Mouse (Mus musculus): ENCODE measurements around the gene Cblb.

Cblb gene

DNA sequence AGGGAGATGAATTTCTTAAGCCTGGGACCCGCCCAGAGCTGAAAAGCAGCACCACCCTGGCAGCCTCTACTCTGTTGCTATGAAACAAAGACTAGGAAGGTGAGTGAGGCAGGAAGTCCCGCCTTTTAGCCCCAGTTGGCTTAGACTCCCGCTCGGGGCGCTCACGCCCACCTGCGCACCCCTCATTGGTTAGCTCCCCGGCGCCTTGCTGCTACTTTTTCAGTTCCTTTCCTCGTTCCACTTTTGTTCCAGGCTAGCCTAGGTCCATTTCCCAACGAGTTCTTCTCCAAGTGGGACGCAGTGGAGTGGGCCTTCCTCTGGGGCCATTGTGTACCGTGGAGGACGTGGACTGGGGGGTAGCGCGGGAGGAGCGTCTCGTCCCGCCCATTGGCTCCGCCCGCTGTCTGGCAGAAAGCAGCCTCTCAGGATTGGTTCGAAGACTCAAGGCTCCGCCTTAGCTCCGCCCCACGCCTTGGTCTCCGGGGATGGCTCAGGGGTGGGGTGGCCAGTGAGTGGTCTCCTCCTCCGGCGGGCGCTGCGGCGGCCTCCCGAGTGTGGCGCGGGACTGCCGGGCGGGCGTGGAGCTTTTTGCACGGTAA is at the start of gene Cblb:
Cblb (plus strand) TSS at position 135 of the 599 bp plus-strand sequence.
- DNase-seq: peak; percentile 100

DNA sequence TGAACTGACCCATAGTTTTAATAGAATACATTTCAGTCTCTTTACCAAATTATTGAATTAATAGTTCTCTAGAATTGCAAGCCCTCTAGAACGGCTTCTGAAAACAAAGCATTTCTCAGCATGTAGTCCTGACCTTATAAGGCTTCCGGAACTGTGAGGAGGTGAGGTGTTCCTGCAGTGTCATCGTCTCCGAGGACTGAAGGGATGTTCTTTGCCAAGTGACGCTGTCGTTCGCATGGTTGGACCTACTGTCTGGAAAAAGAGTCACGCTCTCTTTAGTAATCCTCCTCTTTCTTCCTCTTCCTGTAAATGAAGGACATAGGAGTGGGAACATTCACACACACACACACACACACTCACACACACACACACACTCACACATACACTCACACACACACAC is 45.6 kb upstream of the Cblb start:
- peak; percentile 92 for DNase-seq

DNA sequence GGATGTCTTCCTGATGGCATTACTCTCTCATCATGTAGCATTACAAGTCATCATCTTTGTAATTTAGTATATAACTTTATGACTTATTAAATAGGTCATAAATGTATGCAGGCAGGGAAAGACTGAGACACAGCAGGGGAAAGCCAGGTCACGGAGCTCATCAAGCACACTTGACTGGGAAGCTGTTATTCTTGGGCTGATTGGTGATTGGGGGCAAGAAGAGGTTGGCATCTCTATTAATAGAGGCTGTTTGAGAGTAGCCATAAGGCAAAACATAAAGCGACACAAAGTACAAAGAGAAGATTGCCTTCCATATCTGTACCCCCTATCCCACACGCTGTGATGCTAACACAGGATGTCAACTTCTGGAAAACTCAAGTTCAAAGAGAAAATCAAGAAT is 44.8 kb upstream of the Cblb start:
- peak; percentile 80 for DNase-seq

DNA sequence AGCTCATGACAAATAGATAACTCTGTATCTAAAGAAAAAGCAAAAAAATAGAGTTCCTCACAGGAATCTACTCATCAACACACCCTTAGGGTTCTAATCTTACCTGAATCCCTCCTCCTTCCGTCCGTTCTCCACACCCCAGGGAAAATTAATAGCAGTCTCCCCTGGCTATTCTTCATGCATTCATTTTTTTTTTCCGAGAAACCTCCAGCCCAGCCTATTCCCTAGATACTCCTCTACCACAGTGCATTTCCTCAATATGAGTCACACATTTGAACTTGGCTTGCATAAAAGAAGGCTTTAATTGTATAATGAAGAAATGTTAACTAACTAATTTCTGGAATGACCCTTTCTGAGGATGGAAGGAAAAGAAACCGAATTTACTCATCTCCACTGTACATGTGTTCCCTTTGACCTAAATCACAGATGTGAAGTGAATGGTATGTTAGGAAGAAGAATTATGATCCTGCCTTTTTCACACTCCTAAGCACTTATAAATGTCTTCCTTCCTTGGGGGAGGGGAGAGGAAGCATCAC is 43.9 kb upstream of the Cblb start:
- DNase-seq: peak; percentile 60

DNA sequence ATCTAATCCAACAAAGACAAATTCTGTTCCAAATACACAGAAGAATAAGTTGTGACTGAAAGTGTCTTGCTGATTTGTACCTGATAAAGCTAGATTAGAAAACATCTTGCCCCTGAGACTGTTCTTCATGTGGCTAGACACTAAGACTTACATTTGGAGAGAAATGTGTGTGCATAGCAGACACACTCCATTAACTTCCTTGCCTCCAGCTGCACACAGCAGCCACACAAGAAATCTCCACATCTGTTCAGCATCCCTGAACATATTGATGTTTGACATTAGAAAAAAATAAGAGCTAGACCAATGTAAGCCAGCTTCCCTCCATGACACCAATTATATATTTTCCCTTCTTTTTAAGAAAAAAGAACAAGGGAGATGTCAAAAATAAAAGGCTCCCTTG is 43.0 kb upstream of the Cblb start:
- DNase-seq: peak; percentile 70

DNA sequence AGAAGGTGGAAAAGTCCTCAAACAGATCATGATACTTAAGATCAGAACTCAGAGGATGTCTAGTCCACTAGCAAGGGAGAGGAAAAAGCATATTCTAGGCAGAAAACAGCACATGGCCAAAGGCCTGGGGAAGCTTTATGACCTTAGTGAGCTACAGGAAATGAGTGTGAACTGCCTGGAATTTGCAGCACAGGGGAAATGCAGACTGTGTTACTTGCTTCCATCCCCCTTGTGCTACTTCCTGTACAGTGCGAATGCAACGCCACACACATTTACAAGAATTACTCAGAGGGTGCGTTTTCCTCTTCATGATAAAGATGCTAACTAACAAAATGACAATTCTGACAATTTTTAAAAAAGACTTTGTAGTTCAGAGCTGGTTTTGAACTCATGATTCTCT is 41.8 kb upstream of the Cblb start:
- no peak for DNase-seq

DNA sequence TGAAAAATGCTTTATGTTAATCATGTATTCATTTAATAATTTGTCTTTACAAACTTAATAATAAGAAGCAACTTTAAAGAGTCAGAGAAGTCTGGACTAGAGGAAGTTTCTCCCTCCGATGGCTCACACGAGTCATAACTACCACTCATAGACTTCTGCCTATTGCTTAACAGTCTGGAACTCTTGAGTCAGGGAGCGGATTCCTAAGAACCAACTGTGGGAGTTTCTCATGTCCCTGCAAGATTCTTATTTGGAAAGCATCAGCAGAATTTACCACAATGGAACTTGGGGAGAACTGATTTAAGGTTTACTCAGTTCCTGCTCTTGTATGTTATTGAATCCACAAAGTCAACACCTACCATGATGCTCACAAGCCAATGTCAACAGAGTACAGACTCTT is 31.0 kb upstream of the Cblb start:
- no peak for DNase-seq

DNA sequence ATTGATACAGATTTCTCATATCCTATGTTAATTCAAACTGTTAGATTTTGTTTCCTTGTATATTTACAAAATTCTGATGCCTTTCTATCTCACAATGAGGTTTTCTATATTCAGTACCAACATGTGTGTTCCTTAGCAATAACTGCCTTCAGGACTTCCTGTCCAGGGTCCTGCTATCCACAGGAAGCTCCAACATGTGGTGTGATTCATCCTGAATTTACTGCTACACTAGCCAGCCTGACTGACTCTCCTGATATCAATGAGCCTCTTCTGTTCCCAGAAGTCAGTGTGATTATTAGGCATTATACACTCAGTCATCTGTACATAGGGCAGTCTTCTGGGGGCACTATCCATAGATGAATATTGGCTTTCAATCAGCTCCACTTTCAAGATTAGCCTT is 30.2 kb upstream of the Cblb start:
- DNase-seq: no peak

DNA sequence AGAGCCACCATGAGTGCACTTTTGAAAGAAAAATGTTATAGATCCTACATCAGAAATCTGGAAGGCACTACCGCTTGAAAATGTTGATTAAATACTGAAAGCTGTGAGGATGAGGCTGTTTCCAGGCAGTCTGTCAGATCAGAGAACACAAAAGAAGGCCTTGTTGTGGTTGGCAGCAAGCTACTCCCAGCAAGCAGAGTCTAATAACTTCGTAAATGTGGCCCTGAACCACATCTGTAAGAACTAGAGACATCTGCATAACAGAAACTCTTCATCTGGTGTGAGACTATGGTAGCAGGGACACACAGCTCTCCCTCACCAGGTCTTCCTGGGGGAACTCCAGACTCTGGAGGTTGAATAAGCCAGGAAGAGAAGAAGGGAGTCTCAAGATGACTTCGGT is 24.0 kb upstream of the Cblb start:
- no peak for DNase-seq

DNA sequence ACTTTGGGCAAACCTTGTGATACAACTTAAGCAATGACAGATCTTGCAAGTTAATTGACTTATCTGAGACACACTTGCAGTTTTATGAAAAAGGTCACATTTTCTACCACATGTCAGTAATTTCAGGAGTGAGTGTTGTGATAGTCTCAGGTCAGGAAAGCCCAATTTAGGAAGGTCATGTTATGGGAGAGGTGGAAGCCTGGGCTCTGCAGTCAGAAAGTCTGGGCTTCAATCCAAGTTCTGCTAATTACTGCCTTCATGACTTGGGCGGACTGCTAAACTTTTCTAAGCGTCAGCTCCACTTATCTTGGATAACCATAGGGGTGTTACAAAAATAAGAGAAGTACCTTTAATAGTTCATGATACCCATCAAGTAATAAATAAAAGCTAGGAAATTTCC is 22.6 kb upstream of the Cblb start:
- no peak for DNase-seq

DNA sequence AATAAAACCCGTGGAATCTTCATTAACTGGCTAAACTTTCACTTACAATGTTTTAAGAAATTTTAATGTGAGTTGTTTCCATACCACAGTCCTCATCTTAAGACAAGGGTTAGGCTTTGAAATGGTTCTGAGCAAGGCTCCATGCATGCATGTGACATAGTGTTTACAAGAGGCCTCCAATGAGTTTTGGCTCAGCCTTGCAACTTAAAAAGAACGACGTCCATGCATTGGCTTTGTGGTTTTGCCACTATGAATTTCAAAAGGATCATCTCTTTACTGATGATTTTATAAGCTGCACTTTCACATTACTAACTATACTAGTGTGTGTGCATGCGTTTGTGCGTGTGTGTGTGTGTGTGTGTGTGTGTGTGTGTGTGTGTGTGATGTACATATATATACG is 21.6 kb upstream of the Cblb start:
- DNase-seq: no peak

DNA sequence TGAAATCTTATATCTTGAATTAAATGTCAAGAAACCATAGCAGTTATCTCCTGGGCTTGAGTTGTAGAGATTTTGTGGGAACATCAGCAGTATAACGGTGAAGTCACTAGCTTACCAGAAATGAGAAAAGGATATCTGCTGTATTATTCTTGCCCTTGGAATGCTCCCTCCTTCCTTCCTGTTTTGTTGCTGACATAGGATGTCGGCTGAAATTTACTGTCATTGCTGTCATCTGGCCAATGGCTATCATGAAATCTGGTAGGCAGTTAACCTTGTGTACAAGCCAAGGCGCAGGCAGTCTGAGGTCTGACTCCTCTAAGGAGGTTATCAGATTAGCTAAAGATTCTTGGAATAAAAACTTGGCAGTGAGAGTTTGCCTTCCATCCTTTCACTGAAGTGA is 18.0 kb upstream of the Cblb start:
- DNase-seq: no peak

DNA sequence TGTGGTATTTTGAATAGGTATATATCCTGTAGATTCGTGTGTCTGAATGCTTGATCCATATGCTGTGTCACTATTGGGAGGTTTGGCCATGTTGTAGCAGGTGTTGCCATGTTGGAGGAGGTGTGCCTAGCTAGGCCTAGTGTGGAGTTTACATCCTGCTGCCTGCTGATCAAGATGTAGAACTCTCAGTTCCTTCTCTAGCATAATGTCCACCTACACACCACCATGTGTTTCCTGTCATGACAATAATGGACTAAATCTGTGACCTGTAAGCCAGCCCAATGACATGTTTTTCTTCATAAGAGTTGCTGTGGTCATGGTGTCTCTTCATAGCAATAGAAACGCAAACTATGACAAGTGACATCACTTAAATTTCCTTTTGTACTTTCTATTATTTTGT is 17.2 kb upstream of the Cblb start:
- no peak for DNase-seq

DNA sequence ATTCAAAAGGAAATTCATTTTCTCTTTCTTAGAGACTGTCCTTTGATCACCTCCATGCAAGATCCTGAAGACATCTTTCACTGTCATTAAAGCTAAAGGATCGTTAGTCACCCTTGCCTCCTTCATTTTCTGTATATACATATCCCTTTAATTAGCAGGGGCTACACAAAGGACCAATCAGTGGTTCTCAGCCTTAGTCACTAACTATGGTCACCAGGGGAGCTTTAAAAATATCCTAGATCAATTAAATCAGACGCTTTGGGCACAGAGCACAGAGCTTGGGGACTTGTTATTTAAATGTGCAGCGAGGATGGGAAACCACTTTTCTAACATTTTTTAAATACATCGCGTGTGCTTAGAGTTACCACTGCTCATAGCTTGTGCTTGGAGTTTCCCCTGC is 7.6 kb upstream of the Cblb start:
- peak; percentile 23 for DNase-seq

DNA sequence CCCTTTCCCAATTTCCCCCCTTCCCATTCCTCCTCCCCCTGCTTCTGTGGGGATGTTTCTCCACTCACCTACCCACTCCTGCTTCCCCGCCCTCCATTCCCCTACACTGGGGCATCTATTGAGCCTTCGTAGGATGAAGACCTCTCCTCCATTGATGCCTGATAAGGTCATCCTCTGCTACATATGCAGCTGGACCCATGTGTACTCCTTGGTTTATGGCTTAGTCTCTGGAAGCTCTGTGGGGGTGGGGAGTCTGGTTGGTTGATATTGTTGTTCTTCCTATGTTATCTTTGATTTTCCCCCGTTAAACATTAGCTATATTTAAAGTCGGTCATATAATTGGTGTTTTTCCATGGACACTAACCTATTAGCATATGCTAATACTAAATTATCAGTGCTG is 3.7 kb upstream of the Cblb start:
- peak; percentile 70 for DNase-seq

DNA sequence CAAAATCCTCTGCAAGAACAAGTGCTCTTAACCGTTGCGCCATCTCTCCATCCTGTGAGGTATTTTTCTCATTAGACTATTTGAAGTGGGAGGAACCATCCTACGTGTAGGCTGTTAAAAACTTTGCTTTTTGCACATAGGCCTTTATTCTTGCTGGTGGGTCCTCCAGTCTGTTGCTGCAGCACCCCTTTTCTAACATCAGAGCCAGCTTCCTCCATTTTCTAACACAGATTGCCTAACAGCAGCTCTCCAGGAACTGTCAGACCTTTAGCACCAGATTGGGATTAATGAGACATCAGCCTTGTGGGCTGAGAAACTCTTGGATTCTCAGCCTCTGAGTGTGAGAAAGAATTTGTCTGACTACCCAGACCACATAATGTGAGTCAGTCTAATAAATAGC is 2.0 kb upstream of the Cblb start:
- peak; percentile 74 for DNase-seq

DNA sequence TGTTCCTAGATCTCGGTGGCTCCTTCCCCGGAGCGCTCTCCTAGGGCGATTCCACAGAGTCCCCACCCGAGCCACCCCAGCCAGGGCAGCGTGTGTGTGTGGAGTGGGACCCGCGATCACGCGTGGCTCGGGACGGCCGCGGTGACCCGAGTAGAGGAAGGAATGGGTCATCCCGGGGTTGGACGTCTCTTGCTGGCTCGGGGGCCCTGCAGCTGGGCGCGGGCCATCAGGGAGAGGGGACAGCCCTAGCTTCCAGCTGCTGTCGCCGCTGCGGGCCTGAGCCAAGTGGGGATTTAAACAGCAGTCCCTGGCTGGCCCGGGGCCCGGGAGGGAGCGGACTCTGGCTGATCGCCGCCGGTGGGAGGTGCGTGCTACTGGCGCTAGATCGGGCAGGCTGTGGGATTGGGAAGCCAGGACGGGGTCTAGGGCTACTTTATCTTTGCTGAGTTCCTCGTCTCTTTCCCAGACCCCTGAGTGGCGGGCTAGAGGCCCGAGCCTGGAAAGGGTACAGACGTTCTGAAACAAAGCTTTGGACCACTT is 757 bp downstream of the Cblb start:
- peak; percentile 99 for DNase-seq

DNA sequence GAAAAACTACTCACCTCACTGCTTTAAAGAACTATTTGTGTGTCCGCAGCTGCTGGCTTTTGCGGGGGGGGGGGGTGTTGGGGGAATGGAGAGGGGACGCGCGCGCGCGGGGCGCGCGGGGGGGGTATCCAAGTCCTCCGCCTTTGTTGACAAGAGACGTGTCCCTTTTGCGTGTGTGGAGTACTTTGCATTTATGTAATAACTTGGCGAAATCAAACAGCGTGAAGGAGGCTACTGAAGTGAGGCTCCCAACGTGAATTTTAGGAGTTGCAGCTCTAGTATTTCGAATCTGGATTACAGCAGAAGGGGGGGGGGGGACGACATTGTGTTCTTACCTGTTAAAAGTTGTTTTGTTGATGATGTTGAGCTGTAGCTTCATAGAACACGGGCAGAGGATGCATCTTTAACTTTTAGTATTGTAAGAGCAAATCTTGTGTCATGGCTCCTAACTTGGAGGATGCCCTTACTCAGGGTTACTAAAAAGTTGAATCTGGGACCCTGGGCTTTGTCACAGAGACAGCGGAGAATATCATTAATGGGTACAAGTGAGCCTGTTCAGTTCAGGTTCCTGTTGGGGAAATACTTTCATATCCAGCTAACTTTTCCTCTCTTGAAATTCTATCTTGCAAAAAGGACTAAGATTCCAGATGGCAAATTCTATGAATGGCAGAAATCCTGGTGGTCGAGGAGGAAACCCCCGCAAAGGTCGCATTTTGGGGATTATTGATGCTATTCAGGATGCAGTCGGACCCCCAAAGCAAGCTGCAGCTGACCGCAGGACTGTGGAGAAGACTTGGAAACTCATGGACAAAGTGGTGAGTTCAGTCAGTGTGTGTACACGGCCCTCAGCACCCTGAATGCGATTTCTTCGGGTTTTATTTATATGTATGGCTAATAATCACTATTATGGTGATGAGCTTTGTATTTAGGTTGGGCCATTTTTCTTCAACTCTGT is 1.6 kb downstream of the Cblb start:
- DNase-seq: peak; percentile 91

DNA sequence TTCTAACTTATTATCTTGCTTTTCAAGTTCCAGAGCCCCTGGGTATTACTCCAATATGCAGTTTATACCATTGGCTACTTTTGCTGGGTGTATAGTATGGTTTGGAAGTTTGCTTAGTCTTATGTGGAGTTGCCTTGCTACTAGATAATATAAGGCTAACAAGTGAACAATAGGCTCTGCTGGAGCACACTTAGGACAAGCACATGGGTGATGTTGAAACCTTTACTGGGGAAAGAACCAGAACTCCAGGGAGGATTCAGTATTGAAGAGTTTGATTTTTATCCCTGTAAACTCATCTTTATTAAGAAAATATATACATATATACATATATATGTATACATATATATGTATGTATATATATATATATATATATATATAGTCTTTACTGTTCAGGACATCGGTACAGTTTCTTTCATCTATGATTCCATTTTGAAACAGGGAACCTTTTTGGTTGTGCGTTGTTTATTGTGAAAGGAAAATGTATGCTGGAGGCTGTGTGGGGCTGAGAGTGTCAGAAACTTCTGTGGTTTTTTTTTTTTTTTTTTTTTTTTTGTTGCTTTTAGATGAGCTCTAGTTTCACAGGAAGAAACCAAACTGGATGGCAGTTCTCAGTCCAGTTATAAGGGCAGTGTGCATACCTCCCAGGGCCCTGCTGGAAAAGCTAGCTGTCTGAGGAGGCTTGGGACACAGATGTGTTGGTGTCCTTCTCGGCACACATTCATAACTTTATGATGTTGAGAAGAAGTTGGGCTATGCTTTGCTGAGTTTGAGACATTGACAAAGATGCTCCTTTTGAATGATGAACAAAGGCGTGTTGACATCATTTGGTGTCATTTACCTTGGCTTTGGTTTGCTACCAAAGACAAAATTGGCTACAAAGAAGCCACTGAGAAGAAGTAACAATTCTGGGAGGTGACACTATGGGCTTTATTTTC is 2.6 kb downstream of the Cblb start:
- DNase-seq: peak; percentile 29

DNA sequence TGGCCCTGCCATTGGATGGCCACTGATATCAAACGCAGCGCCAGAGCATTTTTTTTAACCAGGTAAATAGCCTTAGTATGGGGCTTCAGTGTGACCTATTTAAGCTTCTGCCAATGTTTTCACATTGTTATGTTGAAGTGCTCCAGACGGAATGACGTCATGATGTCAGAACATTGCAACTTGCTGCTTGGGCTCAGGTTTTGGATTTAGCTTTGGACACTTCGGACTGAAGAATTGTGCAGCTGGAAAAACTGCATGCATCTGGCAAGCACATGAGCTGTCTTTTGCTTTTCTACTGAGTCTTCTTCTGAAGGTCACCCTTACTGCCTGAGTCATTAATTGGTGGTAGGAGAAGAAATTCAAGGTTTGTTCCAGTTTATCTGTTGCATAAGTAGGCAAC is 3.3 kb downstream of the Cblb start:
- DNase-seq: peak; percentile 89

DNA sequence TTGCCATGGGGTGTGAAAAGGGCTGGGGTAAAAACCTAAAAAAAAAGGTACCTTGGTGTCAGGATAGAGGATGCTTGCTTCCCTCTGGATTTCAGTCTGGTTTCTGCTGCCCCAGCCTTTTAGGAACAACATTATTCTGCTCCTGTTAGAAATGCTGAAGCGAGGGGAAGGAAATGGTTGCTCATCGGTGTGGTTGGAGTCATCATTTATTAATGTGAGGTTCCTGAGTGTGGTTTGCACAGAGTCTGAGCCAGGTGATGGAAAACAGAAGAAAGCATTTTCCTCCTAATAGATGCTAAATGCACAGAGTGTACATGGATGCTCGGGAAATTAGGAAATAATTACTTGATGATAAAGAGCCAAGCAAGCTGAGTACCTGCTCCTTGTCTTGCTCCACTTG is 5.3 kb downstream of the Cblb start:
- DNase-seq: peak; percentile 9

DNA sequence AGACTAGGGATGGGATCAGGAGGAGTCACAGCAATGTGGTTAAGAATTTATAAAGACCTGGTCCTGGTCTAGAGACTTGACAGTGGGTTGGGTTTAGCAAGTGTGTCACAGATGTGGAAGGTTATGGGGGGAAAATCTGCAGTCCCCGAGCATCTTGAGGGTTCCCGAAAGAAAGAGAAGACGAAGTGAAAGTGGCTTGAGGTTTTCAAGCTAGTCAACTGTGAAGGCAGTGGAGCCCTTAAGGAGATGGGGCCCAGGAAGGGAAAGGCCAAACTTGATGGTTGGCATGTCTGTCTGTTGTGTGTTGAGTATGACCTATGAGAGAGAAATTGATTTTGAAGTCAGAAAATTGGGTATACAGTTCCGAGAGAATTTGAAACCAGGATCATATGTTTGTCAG is 7.3 kb downstream of the Cblb start:
- DNase-seq: peak; percentile 85

DNA sequence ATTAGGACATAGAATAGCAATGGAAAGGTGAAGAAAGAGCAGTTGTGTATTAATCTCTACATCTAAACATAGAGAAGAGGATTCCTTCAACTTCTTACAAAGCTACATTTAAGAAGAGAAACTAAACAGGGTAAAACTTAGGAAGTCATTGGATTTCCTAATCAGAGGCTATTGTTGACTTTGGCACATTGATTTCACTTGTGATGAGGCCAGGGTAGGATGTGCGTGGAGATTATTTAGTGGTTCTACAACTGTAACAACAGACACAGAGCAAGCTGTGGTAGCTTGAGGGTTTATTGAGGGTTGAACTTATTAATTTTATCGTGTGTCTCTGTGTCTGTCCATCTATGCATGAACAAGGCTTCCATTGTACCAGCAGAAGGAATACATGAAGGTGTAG is 7.8 kb downstream of the Cblb start:
- peak; percentile 76 for DNase-seq

Measured in heart, adult 11 months (tissue).